Mouse (Mus musculus) neural tube, embryonic 15.5 days (tissue): ENCODE results near the gene Zfp354b. TPM values are rescaled to one million over a fixed set of nuclear protein-coding genes. Genes with fewer than 3 reads are reported as not detected.

Experiments
- ATAC-seq: fragments of 200-750 bp; cut with Nextera tagmentation; 2 replicates; pipeline ENCODE4 v1.8.0; 2017; ENCODE audit warnings: mild to moderate bottlenecking, moderate TSS enrichment, moderate library complexity; ENCODE audit not compliant: low FRiP score
- H3K27ac ChIP-seq: fragments of 300-500 bp; sonication (generic); replicated peaks from 2 replicates; pipeline ENCODE4 v1.5.1; 2015; ENCODE audit warnings: mild to moderate bottlenecking, inconsistent platforms
- H3K27me3 ChIP-seq: fragments of 300-500 bp; sonication (generic); replicated peaks from 2 replicates; pipeline ENCODE4 v1.6.1; 2015; ENCODE audit warnings: inconsistent platforms
- H3K36me3 ChIP-seq: fragments of 300-500 bp; sonication (generic); 2 replicates; pipeline ENCODE4 v1.6.1; 2015; ENCODE audit warnings: inconsistent platforms
- H3K4me1 ChIP-seq: fragments of 300-500 bp; sonication (generic); 2 replicates; pipeline ENCODE4 v1.6.1; 2015; ENCODE audit warnings: inconsistent platforms
- H3K4me2 ChIP-seq: fragments of 300-500 bp; sonication (generic); 2 replicates; pipeline ENCODE4 v1.6.1; 2015; ENCODE audit warnings: inconsistent platforms, mild to moderate bottlenecking, moderate library complexity
- H3K4me3 ChIP-seq: fragments of 300-500 bp; sonication (generic); replicated peaks from 2 replicates; pipeline ENCODE4 v1.5.1; 2015; ENCODE audit warnings: mild to moderate bottlenecking, inconsistent platforms
- H3K9ac ChIP-seq: fragments of 300-500 bp; sonication (generic); replicated peaks from 2 replicates; pipeline ENCODE4 v1.6.1; 2015; ENCODE audit warnings: mild to moderate bottlenecking, inconsistent platforms
- H3K9me3 ChIP-seq: fragments of 300-500 bp; sonication (generic); replicated peaks from 2 replicates; pipeline ENCODE4 v1.6.1; 2016; ENCODE audit warnings: inconsistent platforms
- WGBS: fragments of 180-500 bp; shearing (Covaris S2); methylation state at CpG from one replicate; pipeline ENCODE4 v1.1.7; 2015; ENCODE audit warnings: mixed read lengths; 5-methylcytosine and 5-hydroxymethylcytosine counted together
- polyA plus RNA-seq: library from polyadenylated mRNA; unstranded; fragments of >200 nt; fragmentation: Nextera tagmentation; extraction: Ambion mirVana; gene quantifications from 2 replicates; pipeline ENCODE4 v1.2.1, GENCODE M21; 2015

Gene Zfp354b
- polyA plus RNA-seq, 1 experiment from 2014 or later, result 5.2 TPM

DNA sequence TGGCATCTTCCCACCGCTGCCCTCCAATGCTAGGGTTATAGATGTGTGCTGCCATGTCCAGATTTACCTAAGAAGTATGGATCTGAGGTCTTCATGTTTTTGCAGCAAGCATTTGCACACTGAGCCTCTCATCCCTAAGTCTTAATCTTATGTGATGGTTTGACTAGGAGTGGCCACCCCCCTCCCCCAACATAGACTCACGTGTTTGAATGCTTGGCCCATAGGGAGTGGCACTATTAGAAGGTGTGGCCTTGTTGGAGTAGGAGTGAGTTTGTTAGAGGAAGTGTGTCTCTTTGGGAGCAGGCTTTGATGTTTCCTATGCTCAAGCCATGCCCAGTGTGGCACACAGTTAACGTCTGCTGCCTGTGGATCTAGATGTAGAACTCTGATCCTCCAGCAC lies 52.8 kb downstream of the Zfp354b start:
- no peak overlapping the region for H3K4me3 ChIP-seq
- 93% methylated on average over 3 of the region's 3 CpGs for whole genome bisulfite sequencing
- H3K9ac ChIP-seq, result no peak overlapping the region
- H3K4me2 ChIP-seq, result no peak overlapping the region
- no peaks in the 10 kb centered on the region for H3K27me3 ChIP-seq
- ATAC-seq, result no peak
- H3K27ac ChIP-seq, result no peak overlapping the region
- no peaks in the 10 kb centered on the region for H3K4me1 ChIP-seq
- peaks cover 11% of the 10 kb centered on the region for H3K9me3 ChIP-seq
- peaks cover 90% of the 10 kb centered on the region for H3K36me3 ChIP-seq

Other genes starting within 250 kb of the Zfp354b start
- 45.0 and 52.3 TPM in 2 replicates for gene Zfp354c, start 103.9 kb downstream of the Zfp354b start, polyA plus RNA-seq
- 1.5 TPM in 2 replicates for gene Zfp879, start 90.1 kb downstream of the Zfp354b start, polyA plus RNA-seq
- gene Grm6, start 80.9 kb downstream of the Zfp354b start, polyA plus RNA-seq, result 0.04 and 0.11 TPM in 2 replicates
- gene Zfp454, start 44.0 kb downstream of the Zfp354b start, polyA plus RNA-seq, result 9.3 and 10.8 TPM in 2 replicates
- gene Zfp2, start 15.5 kb downstream of the Zfp354b start, polyA plus RNA-seq, result 34.9 and 38.5 TPM in 2 replicates
- not detected in 2 replicates for gene 4933414I15Rik, start 12.1 kb upstream of the Zfp354b start, polyA plus RNA-seq
- gene Prop1, start 22.1 kb upstream of the Zfp354b start, polyA plus RNA-seq, result not detected in 2 replicates
- gene Olfr1378, start 34.9 kb upstream of the Zfp354b start, polyA plus RNA-seq, result not detected in 2 replicates
- gene Olfr1377, start 50.3 kb upstream of the Zfp354b start, polyA plus RNA-seq, result not detected in 2 replicates
- gene Olfr51, start 72.0 kb upstream of the Zfp354b start, polyA plus RNA-seq, result not detected in 2 replicates
- gene Olfr54, start 82.6 kb upstream of the Zfp354b start, polyA plus RNA-seq, result not detected in 2 replicates
- gene Olfr1375, start 116.5 kb upstream of the Zfp354b start, polyA plus RNA-seq, result not detected in 2 replicates
- 11.3 and 12.0 TPM in 2 replicates for gene Zfp354a, start 127.6 kb upstream of the Zfp354b start, polyA plus RNA-seq